Mouse (Mus musculus): ENCODE data around the gene Olfr54. TPM values are rescaled to one million over a fixed set of nuclear protein-coding genes. Genes with fewer than 3 reads are reported as not detected.
"Not testable (repeated sequence)": the region's sequence is repeated elsewhere in the genome, so short reads cannot be mapped to it uniquely, and the experiment has no call there.

Gene Olfr54
- polyA plus RNA-seq (2014; fragmentation: Nextera tagmentation; extraction: Ambion mirVana), result not detected in 2 replicates

GRCm38 (mm10) chr11:51013936-51014335 lies at the start of gene Olfr54:
Gene Olfr54, plus strand, starts transcription at chr11:51014236.
- 66% methylated on average over 1 of the region's 1 CpGs for WGBS

DNA sequence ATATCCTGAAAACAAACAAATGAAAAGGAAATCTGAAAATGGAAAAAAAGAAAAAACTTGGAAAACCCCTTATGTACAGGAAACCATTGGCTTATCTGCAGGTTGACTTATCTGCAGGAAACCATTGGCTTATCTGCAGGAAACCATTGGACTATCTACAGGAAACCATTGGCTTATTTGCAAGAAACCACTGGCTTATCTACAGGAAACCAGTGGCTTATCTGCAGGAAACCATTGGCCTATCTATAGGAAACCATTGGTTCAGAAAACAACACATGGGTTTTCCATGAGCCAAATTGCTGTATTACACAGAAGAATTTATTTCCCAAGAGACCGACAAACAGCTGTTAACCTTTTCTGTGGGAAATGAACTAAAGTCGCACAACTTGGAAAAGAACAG lies 49.1 kb upstream of the Olfr54 start:
- ATAC-seq (ENCODE audit: low FRiP score), result no peak
- no peaks in the 10 kb centered on the region for H3K36me3 ChIP-seq (replicated peaks; ENCODE audit: control insufficient read depth, insufficient read depth)
- no peak overlapping the region for H3K4me3 ChIP-seq (replicated peaks; ENCODE audit: low read length)

More at GRCm38 (mm10) chr11:51013936-51014335, at the start of gene Olfr54:
- no peaks in the 10 kb centered on the region for H3K27me3 ChIP-seq (ENCODE audit: control insufficient read depth, insufficient read depth, low read length)
- H3K4me2 ChIP-seq (replicated peaks), result no peak within 1 kb of the TSS
- no peak within 1 kb of the TSS for H3K9ac ChIP-seq
- no peak within 1 kb of the TSS for H3K27ac ChIP-seq
- no peaks in the 10 kb centered on the region for H3K36me3 ChIP-seq (replicated peaks; ENCODE audit: control insufficient read depth, insufficient read depth)
- no peak for DNase-seq (ENCODE audit: low spot score)
- no peaks in the 10 kb centered on the region for H3K9me3 ChIP-seq (ENCODE audit: control insufficient read depth, low read length)
- H3K4me1 ChIP-seq (replicated peaks; ENCODE audit: control insufficient read depth, insufficient read depth, low read length), result no peaks in the 10 kb centered on the region
- H3K4me3 ChIP-seq (replicated peaks; ENCODE audit: low read length), result no peak within 1 kb of the TSS
- ATAC-seq (ENCODE audit: low FRiP score), result no peak

GRCm38 (mm10) chr11:50966230-50966629 lies 47.8 kb upstream of the Olfr54 start, which contains the start of gene Olfr1378:
Gene Olfr1378, plus strand, starts transcription at chr11:50966530.
- DNase-seq (ENCODE audit: low spot score) (no peak), ATAC-seq (ENCODE audit: low FRiP score) (no peak)
- Histone ChIP-seq H3K4me2 (replicated peaks) (no peak within 1 kb of the TSS), H3K27ac (no peak within 1 kb of the TSS), H3K27me3 (ENCODE audit: control insufficient read depth, insufficient read depth, low read length) (no peaks in the 10 kb centered on the region), H3K4me3 (replicated peaks; ENCODE audit: low read length) (no peak within 1 kb of the TSS), H3K9ac (no peak within 1 kb of the TSS), H3K4me1 (replicated peaks; ENCODE audit: control insufficient read depth, insufficient read depth, low read length) (no peaks in the 10 kb centered on the region), H3K36me3 (replicated peaks; ENCODE audit: control insufficient read depth, insufficient read depth) (no peaks in the 10 kb centered on the region), H3K9me3 (ENCODE audit: control insufficient read depth, low read length) (no peaks in the 10 kb centered on the region)
- WGBS, result 84% methylated on average over 11 of the region's 11 CpGs

More for the DNA sequence above, 49.1 kb upstream of the Olfr54 start:
- H3K9me3 ChIP-seq (ENCODE audit: control insufficient read depth, low read length), result no peaks in the 10 kb centered on the region
- no peaks in the 10 kb centered on the region for H3K27me3 ChIP-seq (ENCODE audit: control insufficient read depth, insufficient read depth, low read length)
- DNase-seq (ENCODE audit: low spot score), result no peak
- H3K4me1 ChIP-seq (replicated peaks; ENCODE audit: control insufficient read depth, insufficient read depth, low read length), result no peaks in the 10 kb centered on the region
- no peak overlapping the region for H3K4me2 ChIP-seq (replicated peaks)
- no peak overlapping the region for H3K9ac ChIP-seq
- WGBS, result 84% methylated on average over 2 of the region's 2 CpGs
- H3K27ac ChIP-seq, result no peak overlapping the region

DNA sequence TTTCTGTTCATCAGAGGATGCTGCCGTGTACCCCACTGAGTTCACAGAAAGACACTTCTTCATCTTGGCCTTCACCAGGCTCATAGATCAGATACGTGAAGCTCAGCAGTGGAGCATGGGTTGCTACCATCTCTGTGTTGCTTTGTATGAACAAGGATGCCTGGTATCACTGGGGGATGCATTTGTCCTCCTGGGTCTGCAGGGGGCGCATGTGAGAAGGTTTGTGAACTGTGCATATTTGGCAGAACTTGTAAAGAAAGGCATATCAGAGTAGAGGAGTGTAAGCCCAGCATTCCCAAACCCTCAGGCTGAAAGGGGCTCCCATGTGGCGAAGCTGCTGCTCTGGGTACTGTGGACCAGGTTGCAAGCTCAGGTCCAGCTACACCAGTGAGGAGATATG lies 36.8 kb upstream of the Olfr54 start:
- no peak overlapping the region for H3K9ac ChIP-seq
- no peak overlapping the region for H3K4me2 ChIP-seq (replicated peaks)
- H3K36me3 ChIP-seq (replicated peaks; ENCODE audit: control insufficient read depth, insufficient read depth), result no peaks in the 10 kb centered on the region
- ATAC-seq (ENCODE audit: low FRiP score) (no peak), DNase-seq (ENCODE audit: low spot score) (no peak)
- no peaks in the 10 kb centered on the region for H3K9me3 ChIP-seq (ENCODE audit: control insufficient read depth, low read length)
- 69% methylated on average over 4 of the region's 4 CpGs for WGBS
- H3K27me3 ChIP-seq (ENCODE audit: control insufficient read depth, insufficient read depth, low read length), result no peaks in the 10 kb centered on the region
- no peaks in the 10 kb centered on the region for H3K4me1 ChIP-seq (replicated peaks; ENCODE audit: control insufficient read depth, insufficient read depth, low read length)
- H3K4me3 ChIP-seq (replicated peaks; ENCODE audit: low read length), result no peak overlapping the region
- no peak overlapping the region for H3K27ac ChIP-seq

DNA sequence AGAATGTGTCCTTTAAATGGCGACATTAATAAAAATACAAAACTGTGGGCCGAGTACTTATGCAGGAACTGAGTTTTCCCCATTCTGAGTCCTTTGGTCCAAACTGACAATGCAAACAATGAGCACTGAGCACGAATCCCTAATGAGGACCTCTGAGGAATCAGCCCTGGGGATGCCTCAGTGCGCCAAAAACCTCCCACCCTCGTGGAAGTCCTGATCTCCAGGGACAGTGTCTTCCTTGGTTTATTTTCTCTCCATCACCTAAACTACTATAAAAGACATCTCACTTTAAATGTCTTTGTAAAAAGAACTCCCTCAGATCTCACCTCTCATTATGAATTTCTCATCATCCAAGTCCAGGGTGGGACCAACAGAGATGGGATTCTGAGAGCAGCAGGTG lies 32.4 kb upstream of the Olfr54 start, which contains the start of gene Olfr1377:
TSS of gene Olfr1377 (plus strand) at position 301 of the 400 bp plus-strand sequence.
- Histone ChIP-seq H3K9ac (no peak within 1 kb of the TSS), H3K4me2 (replicated peaks) (no peak within 1 kb of the TSS), H3K27me3 (ENCODE audit: control insufficient read depth, insufficient read depth, low read length) (no peaks in the 10 kb centered on the region), H3K27ac (no peak within 1 kb of the TSS), H3K4me3 (replicated peaks; ENCODE audit: low read length) (no peak within 1 kb of the TSS), H3K9me3 (ENCODE audit: control insufficient read depth, low read length) (no peaks in the 10 kb centered on the region), H3K4me1 (replicated peaks; ENCODE audit: control insufficient read depth, insufficient read depth, low read length) (no peaks in the 10 kb centered on the region), H3K36me3 (replicated peaks; ENCODE audit: control insufficient read depth, insufficient read depth) (no peaks in the 10 kb centered on the region)
- DNase-seq (ENCODE audit: low spot score), result no peak
- 61% methylated on average over 5 of the region's 5 CpGs for WGBS
- ATAC-seq (ENCODE audit: low FRiP score), result no peak

GRCm38 (mm10) chr11:51003296-51003695 lies 10.7 kb upstream of the Olfr54 start, which contains the start of gene Olfr51:
Gene Olfr51, plus strand, starts transcription at chr11:51003596.
- no peak within 1 kb of the TSS for H3K27ac ChIP-seq
- no peak within 1 kb of the TSS for H3K9ac ChIP-seq
- no peak for DNase-seq (ENCODE audit: low spot score)
- ATAC-seq (ENCODE audit: low FRiP score), result no peak
- no peak within 1 kb of the TSS for H3K4me2 ChIP-seq (replicated peaks)
- no peaks in the 10 kb centered on the region for H3K9me3 ChIP-seq (ENCODE audit: control insufficient read depth, low read length)
- no peaks in the 10 kb centered on the region for H3K36me3 ChIP-seq (replicated peaks; ENCODE audit: control insufficient read depth, insufficient read depth)
- WGBS, result 85% methylated on average over 5 of the region's 5 CpGs
- H3K4me3 ChIP-seq (replicated peaks; ENCODE audit: low read length), result no peak within 1 kb of the TSS
- H3K4me1 ChIP-seq (replicated peaks; ENCODE audit: control insufficient read depth, insufficient read depth, low read length), result no peaks in the 10 kb centered on the region
- H3K27me3 ChIP-seq (ENCODE audit: control insufficient read depth, insufficient read depth, low read length), result no peaks in the 10 kb centered on the region

DNA sequence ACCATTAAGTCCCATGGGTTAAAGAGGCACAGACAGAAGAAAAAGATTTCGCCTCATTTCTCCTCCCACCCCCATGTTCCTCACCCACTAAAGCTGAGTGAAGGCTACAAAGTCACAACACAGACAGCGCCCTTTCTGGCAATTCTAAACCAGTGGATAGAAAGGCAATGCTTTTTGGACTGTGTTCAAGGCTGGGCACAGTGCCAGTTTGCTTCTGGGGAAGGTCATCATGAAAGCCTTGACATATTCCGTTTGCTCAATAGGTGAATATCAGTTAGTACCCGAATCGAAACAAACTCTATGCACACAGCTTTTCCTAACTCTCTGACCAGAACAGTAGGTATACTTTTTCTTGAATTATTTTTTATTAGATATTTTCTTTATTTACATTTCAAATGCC lies 2.2 kb upstream of the Olfr54 start:
- no peaks in the 10 kb centered on the region for H3K4me1 ChIP-seq (replicated peaks; ENCODE audit: control insufficient read depth, insufficient read depth, low read length)
- no peak overlapping the region for H3K9ac ChIP-seq
- H3K9me3 ChIP-seq (ENCODE audit: control insufficient read depth, low read length), result no peaks in the 10 kb centered on the region
- no peak overlapping the region for H3K4me2 ChIP-seq (replicated peaks)
- H3K36me3 ChIP-seq (replicated peaks; ENCODE audit: control insufficient read depth, insufficient read depth), result no peaks in the 10 kb centered on the region
- DNase-seq (ENCODE audit: low spot score) (peak; percentile 38), ATAC-seq (ENCODE audit: low FRiP score) (no peak)
- H3K4me3 ChIP-seq (replicated peaks; ENCODE audit: low read length), result no peak overlapping the region
- WGBS, result 65% methylated on average over 5 of the region's 5 CpGs
- no peak overlapping the region for H3K27ac ChIP-seq
- H3K27me3 ChIP-seq (ENCODE audit: control insufficient read depth, insufficient read depth, low read length), result no peaks in the 10 kb centered on the region

GRCm38 (mm10) chr11:51016341-51016740 lies 2.3 kb downstream of the Olfr54 start:
- no peaks in the 10 kb centered on the region for H3K27me3 ChIP-seq (ENCODE audit: control insufficient read depth, insufficient read depth, low read length)
- no peak for DNase-seq (ENCODE audit: low spot score)

DNA sequence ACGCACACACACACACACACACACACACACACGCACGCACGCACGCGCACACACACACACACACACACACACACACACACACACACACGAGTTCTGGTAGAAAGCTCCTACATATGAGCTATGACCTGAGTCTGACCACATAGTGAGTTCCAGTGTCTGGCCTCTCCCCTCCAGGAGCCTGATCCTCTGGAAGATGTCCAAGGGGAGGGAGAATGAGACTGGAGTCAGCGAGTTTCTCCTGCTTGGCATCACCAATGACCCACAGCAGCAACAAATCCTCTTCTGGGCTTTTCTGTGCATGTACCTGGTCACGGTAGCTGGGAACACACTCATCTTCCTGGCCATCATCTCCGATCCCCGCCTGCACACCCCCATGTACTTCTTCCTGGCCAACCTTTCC lies 12.8 kb downstream of the Olfr54 start:
- 91% methylated on average over 11 of the region's 11 CpGs for WGBS
- H3K4me1 ChIP-seq (replicated peaks; ENCODE audit: control insufficient read depth, insufficient read depth, low read length); H3K4me3 ChIP-seq (replicated peaks; ENCODE audit: low read length); H3K36me3 ChIP-seq (replicated peaks; ENCODE audit: control insufficient read depth, insufficient read depth); H3K27me3 ChIP-seq (ENCODE audit: control insufficient read depth, insufficient read depth, low read length); H3K9me3 ChIP-seq (ENCODE audit: control insufficient read depth, low read length); ATAC-seq (ENCODE audit: low FRiP score); H3K4me2 ChIP-seq (replicated peaks); DNase-seq (ENCODE audit: low spot score); H3K9ac ChIP-seq; H3K27ac ChIP-seq: not testable (repeated sequence)

More at GRCm38 (mm10) chr11:51016341-51016740, 2.3 kb downstream of the Olfr54 start:
- Histone ChIP-seq H3K27ac (no peak overlapping the region), H3K36me3 (replicated peaks; ENCODE audit: control insufficient read depth, insufficient read depth) (no peaks in the 10 kb centered on the region), H3K9ac (no peak overlapping the region), H3K9me3 (ENCODE audit: control insufficient read depth, low read length) (no peaks in the 10 kb centered on the region), H3K4me3 (replicated peaks; ENCODE audit: low read length) (no peak overlapping the region), H3K4me2 (replicated peaks) (no peak overlapping the region), H3K4me1 (replicated peaks; ENCODE audit: control insufficient read depth, insufficient read depth, low read length) (no peaks in the 10 kb centered on the region)
- no peak for ATAC-seq (ENCODE audit: low FRiP score)
- WGBS, result 46% methylated on average over 2 of the region's 2 CpGs

- 66% methylated on average over 8 of the region's 8 CpGs for WGBS
- DNase-seq (ENCODE audit: low spot score); H3K4me3 ChIP-seq (replicated peaks; ENCODE audit: low read length); H3K9ac ChIP-seq; H3K27me3 ChIP-seq (ENCODE audit: control insufficient read depth, insufficient read depth, low read length); H3K27ac ChIP-seq; H3K4me2 ChIP-seq (replicated peaks); ATAC-seq (ENCODE audit: low FRiP score); H3K36me3 ChIP-seq (replicated peaks; ENCODE audit: control insufficient read depth, insufficient read depth); H3K4me1 ChIP-seq (replicated peaks; ENCODE audit: control insufficient read depth, insufficient read depth, low read length); H3K9me3 ChIP-seq (ENCODE audit: control insufficient read depth, low read length): not testable (repeated sequence)
These were observed 15.3 kb downstream of the Olfr54 start for GRCm38 (mm10) chr11:51029381-51029780.

All from hindbrain, embryonic 14.5 days (tissue).